Mouse (Mus musculus) embryo, embryonic 10 days (tissue): ENCODE measurements at regions not wholly inside any gene's neighbourhood (a gene's known extent, or its start where the extent isn't known, plus 50 kb on each side); places are given as distances from the start of the nearest gene placed in this dataset.

Experiments
- DNase-seq: peaks from one replicate; pipeline ENCODE4 v3.0.0-alpha.2; 2015; ENCODE audit warnings: low spot score

- DNase-seq = peak; percentile 87
Observed at GRCm38 (mm10) chr4:24154418-24154817, 341.8 kb upstream of the Mms22l start.

DNA sequence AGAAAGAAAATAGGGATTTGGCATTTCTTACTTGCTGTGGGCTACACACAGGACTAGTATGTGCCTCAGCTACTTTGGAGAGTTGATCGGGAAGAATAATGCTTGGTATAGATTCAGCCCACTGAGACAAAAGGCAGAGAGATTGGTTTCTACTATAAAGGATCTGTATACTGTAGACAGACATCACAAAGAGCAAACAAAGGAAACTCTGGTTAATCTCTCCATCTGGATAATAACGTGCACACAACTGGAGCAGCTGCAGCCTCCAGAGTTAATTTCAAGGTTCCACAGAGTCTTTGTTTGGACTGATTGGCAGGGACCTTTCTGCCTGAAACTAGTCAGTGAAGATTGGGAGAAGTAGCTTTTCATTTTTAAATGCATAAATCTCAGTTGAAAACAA, 322.5 kb upstream of the Mms22l start:
- DNase-seq = no peak

DNA sequence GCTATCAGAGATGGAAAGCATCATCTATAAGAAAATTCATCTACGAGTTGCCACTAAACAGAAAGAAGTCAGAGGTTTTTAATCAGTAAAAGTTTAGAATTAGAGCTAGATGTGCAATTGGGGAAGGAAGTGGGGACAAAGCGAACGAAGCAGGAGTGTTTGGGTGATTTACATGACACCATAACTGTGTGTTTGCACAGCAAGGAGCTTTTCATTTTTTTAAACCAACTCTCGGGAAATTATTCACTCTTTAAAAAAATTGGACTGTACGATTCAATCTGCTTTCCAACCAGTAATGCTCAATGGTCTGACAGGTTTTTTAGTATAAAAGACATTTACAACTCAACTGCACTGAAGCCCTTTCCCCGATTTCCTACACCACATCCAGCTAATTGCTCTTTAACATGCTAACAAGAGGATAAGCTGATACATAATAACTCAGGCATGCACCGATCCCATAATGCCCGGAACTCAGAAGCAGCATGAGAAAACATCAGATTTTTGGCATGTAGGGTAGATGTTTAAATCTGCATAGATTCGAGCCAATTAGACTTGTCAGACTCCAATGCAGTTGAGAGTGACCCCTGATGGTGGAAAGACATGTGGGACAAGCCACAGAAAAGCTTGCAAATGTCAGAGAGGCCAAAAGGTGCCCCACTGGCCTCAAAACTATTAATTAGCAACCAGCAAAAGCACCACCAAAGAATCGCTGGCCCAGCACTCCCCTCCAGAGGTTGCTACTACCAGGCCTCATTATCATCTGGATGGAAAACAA, 282.8 kb upstream of the Mms22l start:
- peak; percentile 12 for DNase-seq

GRCm38 (mm10) chr4:24214037-24214362, 282.3 kb upstream of the Mms22l start:
- DNase-seq = no peak

- no peak for DNase-seq
Observed at GRCm38 (mm10) chr4:24218383-24218934, 277.8 kb upstream of the Mms22l start.

- no peak for DNase-seq
Observed at GRCm38 (mm10) chr4:24219074-24219497, 277.2 kb upstream of the Mms22l start.

GRCm38 (mm10) chr4:24219583-24219982, 276.7 kb upstream of the Mms22l start:
- DNase-seq = no peak

GRCm38 (mm10) chr4:24245124-24245523, 251.1 kb upstream of the Mms22l start:
- DNase-seq = peak; percentile 16

GRCm38 (mm10) chr4:24248142-24249054, 247.9 kb upstream of the Mms22l start:
- no peak for DNase-seq

GRCm38 (mm10) chr4:24249243-24249970, 246.8 kb upstream of the Mms22l start:
- DNase-seq = peak; percentile 67

DNA sequence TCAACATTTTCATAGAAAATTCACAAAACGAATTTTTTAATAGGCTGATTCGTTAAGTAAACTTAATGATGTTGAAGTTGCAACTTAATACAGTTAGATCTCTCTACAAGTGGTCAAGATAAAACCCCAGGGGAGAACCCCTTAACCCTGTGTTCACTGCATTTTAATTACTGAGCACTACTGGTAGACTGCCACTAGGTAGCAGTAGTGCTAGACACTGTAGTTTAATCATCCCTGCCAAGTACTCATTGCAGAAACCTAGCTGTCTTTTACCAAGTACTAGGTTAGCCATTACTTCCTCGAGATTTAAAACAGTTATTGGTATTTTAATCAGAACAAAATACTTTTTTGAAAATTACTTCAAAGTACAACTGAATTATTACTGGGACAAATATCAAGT, 218.1 kb upstream of the Mms22l start:
- DNase-seq = peak; percentile 7
